Mouse (Mus musculus): ENCODE results near the gene Idh1.
"Not testable (repeated sequence)": the region's sequence is repeated elsewhere in the genome, so short reads cannot be mapped to it uniquely, and the experiment has no call there.

The Idh1 gene

DNA sequence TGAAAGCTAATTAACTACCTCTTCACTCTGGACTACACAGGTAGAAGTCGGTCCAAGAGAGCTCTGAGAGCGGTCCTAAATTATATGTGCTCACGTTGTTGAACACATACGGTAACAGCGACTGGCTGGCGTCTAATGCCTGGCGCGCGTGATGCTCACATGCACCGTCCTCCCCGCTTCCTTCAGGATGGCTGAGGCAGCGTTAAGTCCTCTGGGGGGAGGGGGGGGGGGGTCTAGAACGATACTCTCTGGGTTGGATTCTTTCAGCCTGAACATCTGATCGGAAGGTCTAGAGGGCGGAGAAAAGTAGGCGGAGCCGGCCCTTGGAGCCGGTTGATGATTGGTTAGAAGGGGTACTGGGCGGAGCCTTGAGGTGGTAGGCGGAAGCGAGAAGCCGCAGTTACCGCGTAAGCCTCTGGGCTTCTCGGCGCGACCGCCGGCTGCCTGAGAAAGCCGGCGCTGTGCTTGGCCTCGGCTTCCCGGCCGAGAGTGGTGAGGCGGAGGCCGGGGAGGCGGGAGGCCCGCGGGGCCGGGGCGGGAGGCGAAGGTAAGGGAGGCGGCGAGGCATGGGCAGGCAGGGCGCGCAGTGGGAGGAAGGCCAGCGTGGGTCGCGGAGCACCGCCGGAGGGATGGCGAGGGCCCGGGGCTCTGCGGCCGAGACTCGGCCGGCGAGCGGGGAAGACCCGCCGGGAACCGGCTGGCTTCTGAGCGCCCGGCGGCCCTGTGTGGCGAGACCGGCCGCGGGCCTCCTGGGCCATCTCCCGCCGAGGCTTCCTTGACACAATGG is at the start of gene Idh1, which contains the start of gene Pikfyve:
TSS of gene Idh1 (minus strand) at position 214 of the 787 bp plus-strand sequence.
TSS of gene Pikfyve (plus strand) at position 397 of the 787 bp plus-strand sequence.
- DNase-seq, result peak; percentile 98

GRCm38 (mm10) chr1:65230566-65230965 is 44.3 kb upstream of the Idh1 start:
- no peak for DNase-seq

GRCm38 (mm10) chr1:65229768-65230167 is 43.5 kb upstream of the Idh1 start:
- not testable (repeated sequence) for DNase-seq

- DNase-seq, result no peak
Observed at GRCm38 (mm10) chr1:65227681-65228080, 41.4 kb upstream of the Idh1 start.

DNA sequence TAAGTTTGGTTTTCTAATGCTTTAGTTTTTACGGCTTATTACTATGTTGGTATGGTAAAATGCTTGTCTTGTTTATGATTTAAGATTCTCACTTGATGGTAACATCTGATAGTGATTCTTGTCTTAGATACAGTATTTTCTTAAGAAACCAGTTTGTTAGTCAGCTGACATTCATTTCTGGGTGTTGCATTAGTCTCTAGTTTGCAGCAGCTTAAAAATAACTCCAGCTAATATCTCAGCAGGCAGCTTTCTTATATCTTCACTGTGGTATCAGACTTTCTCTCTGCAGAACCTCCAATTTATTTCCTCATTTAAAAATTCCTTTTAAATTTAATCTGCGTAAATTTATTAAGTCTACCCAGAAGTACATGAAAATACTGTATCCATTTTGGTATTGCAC is 37.4 kb upstream of the Idh1 start:
- no peak for DNase-seq

DNA sequence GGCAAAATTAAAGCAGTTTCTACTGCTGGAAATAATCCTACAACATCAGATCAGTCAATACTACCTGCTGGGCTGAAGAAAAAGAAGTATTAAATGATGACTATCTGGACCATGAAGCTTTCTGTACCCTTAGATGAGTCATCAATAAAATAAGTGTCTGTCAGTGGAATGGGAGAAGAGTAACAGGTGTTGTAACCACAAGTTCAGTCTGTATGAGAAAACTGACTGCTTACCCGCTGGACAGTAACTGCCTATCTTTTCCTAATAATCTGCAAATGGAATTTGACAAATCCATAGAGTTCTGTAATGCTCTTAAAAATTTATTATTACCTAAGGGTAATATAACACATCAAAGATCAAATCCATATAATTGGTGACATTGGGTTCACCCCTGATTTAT is 31.7 kb upstream of the Idh1 start:
- DNase-seq, result no peak

DNA sequence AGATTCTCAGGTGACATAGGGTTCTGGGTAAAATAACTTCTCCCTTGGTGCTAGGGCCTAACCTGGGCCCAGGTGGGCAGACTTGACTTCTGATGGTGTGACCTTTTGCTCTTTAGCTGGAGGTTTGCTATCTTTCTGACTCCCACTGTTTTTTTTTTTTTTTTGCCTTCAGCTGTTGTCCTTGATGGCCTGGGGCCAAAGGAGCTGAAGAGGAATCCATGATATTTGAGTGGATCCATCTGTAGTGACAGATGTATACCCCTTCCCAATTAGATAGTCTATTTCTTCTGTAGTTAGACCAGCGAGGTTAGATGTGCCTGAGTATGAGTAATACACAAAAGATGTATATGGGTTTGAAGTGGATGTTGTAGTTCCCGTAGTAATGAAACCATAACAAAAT is 31.3 kb upstream of the Idh1 start:
- DNase-seq, result no peak

- DNase-seq, result no peak
Observed at GRCm38 (mm10) chr1:65213214-65213613, 26.9 kb upstream of the Idh1 start.

DNA sequence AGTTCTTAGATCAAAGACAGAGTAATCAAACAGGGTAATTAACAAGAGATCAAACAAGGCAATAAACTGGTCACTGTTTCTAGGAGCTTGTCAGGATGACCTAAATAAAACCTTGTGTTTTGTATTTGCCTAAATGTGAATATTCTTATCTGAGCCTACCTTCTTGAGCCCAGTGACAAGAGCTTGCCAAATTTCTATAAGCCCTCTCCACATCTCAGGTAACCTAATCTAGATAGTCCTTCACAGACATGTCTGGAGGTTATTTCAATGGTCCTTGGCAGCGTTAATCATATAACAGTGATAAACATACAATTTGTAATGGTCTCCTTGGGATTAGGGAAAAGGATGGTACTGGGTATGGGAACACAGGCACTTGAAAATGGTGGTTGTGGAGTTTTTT is 18.0 kb upstream of the Idh1 start:
- DNase-seq, result no peak

- DNase-seq, result no peak
Observed at GRCm38 (mm10) chr1:65198861-65199260, 12.6 kb upstream of the Idh1 start.

DNA sequence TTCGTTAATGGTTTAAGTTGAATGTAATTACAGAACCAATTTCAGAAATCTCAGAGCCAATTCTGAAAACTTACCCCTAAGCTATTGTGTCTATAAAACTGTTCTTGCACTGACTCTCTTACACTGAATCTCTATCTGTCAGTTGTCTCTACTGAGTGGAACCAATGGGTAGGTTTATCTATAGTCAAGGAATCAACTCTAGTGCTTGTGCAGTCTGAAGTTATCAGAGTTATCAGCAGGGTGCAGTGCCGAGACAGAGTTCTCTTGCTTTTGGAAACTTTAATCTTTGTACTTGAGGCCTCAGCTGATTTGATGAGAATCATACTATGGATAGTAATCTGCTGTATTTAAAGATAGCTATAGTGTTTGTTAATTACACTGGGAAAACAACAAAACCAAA is 12.1 kb upstream of the Idh1 start:
- DNase-seq, result no peak

DNA sequence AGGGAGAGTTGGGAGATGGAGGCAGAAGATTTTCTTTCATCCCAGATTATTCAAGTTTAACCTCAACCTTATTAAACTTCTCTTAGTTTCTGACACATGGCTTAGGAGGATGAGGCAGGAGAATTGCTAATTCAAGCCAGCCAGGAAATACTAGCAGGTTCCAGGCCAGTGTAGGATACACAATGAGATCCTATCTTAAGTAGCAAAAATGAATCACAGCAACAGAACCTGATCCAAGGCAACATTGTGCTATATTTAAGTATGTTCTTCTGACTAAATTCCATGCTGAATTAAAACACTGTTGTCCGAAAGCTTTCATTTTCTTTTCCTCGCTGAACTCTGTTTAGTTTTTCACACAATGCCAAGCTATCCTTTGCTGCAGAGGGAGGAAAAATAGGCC is 6.9 kb upstream of the Idh1 start:
- DNase-seq, result no peak

DNA sequence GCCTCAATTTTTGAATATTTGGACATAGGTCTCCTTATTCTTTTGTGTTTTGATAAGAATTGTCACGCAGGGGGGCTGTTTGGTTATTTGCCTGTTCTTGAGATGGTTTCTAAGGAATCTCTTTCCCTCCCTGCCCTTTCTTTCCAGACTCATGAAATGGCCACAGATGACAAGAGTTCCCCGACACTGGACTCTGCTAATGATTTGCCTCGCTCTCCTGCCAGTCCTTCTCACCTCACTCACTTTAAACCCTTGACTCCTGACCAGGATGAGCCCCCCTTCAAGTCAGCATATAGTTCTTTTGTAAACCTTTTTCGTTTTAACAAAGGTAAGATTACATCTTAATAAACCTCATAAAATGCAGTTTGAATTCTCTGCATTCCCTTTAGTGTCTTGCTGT is 3.9 kb upstream of the Idh1 start:
- no peak for DNase-seq

DNA sequence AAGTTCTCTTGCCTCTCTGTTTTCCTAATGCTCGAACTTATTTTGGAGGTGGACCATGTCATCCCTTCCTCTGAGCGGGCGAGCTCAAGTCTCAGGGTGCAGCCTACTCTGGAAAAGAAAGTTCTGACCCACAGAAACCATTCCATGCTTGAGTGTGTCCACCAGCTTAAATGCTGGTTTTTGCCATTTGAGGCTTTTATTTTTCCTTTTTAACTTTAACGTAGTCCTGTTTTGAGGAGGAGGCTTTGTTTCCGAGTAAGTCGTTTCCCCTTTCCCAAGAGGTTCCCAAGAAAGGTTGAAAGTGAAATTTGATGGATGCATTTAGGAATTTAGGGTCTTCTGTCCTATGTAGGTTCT is 752 bp upstream of the Idh1 start:
- no peak for DNase-seq

DNA sequence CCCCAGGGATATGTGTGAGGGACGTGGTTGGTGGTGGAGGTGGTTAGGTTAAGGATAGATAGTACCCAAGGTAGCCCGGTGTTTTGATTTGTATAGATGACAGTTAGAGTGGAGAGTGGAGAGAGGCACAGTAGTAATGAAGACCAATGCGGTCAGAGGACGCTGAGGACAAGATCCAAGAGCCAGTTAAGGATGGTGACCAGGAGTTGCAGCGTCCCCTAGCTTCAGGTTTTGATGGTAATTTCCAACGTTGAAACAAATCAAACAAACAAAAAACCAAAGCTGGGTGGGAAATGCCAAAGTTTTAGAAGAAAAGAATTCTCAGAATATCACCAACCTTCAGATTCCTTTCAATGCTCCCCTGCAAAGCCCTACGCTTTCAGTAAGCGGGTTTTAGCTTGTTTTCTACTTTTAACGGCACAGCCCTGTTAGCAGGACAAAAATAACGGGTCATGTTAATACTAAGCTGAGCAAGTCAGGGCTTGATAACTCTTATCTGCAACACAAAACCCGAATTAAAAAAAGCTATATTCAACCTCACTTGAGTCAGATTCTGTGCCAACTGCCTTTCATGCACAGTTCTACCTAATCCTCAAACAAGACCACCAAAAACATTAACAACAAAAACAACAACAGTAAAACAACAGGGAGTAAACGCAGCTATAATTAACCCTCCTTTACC is 635 bp downstream of the Idh1 start:
- DNase-seq, result peak; percentile 18

DNA sequence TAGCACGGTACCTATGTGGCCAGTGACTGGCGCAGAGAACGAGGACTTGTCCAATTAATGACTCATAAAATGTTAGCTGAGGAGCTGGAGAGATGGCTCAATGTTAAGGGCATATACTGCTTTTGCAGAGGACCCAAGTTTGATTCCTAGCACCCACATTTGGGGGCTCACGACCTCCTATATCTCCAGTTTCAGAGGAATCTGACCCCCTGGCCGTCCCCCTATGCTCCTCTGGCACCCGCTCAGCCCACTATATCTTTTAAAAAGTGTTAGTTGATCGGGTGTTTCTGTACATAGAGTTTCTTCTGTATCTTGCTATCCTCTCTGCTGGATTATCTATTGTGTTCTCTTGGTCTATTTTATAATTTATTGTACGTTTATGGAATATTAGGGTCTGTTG is 1.3 kb downstream of the Idh1 start:
- peak; percentile 31 for DNase-seq

- DNase-seq, result no peak
Observed at GRCm38 (mm10) chr1:65183994-65184393, 2.3 kb downstream of the Idh1 start.

DNA sequence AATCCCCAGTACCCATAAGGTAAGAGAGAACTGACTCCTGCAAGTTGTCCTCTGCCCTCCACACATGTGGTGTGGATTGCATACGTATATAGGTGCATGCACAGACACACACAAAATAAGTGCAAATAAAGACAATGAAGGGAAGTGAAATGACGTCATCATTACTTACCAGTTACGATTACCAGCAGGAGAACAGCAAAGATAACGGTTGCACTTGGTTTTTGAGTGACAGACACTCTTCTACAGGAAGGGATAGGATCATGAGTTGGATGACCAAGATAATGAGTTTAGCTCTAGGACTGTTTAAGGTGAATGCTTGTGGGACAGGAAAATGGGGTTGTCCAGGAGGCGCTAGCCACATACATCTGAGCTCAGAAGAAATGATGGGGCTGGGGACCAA is 4.8 kb downstream of the Idh1 start:
- DNase-seq, result no peak

- DNase-seq, result peak; percentile 43
Observed at GRCm38 (mm10) chr1:65179634-65180249, 6.6 kb downstream of the Idh1 start.

- DNase-seq, result peak; percentile 96
Observed at GRCm38 (mm10) chr1:65178902-65179432, 7.3 kb downstream of the Idh1 start.

- peak; percentile 88 for DNase-seq
Observed at GRCm38 (mm10) chr1:65178126-65178901, 8.0 kb downstream of the Idh1 start.

DNA sequence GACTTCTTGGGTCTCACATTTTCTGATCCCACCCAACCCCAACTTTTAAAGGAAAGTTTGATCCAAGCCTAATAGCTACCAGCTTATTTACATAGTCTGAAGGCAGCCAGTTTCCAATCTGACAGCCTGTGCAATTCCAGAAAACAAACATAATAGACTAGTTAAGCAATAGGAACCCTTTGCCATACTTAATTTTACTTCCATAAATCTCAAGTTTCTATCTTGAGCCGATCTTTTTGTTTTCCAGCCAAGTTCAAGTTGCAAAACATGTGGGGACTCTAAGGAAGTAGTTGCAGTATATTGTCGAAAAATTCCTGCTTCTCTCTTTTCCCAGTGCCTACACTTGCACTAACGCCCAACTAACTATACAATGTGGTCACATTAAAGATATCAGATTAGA is 8.8 kb downstream of the Idh1 start:
- no peak for DNase-seq

- no peak for DNase-seq
Observed at GRCm38 (mm10) chr1:65176912-65177311, 9.4 kb downstream of the Idh1 start.

Measured in cerebellum, adult 9-11 months (tissue).